Mouse (Mus musculus): ENCODE results near the gene Pafah1b3. TPM values are rescaled to one million over a fixed set of nuclear protein-coding genes. Genes with fewer than 3 reads are reported as not detected.
A peak's percentile ranks its signal among the peaks of the same experiment; 100 is the strongest.

Pafah1b3 gene
- polyA plus RNA-seq, 1 experiment = 46.2 TPM

GRCm38 (mm10) chr7:25317446-25317999 lies 19.7 kb upstream of the Pafah1b3 start:
- TF ChIP-seq CTCF (IDR thresholded peaks at IDR 0.05; ENCODE audit: borderline replicate concordance, insufficient read depth, low read length) (no peak), POLR2A (IDR thresholded peaks at IDR 0.05; ENCODE audit: low read depth, low read length) (no peak; the same call in 1 of the 2 replicates)
- H3K27ac ChIP-seq (ENCODE audit: insufficient read depth, low read length) = peak overlapping the region; percentile 39
- no peaks in the 10 kb centered on the region; the same call in 1 of the 2 replicates for H3K4me1 ChIP-seq (ENCODE audit: control insufficient read depth, insufficient read depth, low read length)
- H3K4me3 ChIP-seq (ENCODE audit: insufficient read depth, low read length) = peak overlapping the region; percentile 72

DNA sequence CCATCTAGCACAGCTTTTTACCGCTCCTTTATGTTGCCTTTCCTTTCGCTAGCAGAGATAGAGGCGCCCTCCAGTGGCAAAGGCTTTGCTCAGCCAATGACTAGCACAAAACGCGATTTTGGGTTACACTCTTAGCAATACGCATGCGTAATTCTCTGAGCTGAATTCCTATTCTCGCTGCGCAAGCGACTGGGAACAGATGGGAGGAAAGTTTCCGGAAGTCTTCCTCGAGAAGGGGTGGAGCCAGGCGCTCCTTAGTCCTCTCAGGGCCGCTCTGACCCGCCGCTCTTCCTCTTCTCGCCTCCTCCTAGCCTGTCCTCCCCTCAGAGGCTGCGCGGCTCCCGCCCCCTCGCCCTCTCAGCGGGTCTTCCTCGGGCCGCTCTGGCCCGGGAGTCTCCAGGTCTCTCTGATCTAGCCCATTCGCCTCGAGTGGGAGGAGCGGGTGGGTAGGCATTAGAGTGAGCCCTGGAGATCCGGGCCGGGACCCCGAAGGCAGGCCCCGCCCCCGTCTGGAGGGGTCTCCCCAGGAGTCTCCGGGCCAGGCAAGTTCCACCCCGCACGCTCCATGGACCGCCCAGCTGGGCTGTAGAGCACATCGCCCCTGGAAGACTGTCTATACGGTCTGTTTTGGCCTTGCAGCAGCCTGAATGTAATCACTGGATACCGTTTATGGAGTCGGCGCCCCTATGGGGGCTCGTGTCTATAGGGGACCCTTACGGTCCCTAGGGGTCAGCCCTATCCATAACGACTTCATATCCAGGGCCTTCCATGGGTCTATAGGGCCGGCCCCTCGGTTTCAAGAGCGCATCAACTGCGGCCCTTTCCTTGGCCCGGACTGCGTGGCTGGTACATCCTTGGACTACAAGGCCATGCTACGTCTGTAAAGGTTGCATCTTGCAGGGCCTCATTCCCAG lies 19.0 kb upstream of the Pafah1b3 start, which contains the start of gene Megf8:
TSS of gene Megf8 (plus strand) at position 633 of the 914 bp plus-strand sequence.
- peak; percentile 70; the same call in 1 of the 2 replicates for TF ChIP-seq CTCF (IDR thresholded peaks at IDR 0.05; ENCODE audit: borderline replicate concordance, insufficient read depth, low read length)
- TF ChIP-seq POLR2A (IDR thresholded peaks at IDR 0.05; ENCODE audit: low read depth, low read length) = peak; percentile 66
- Histone ChIP-seq H3K27ac (ENCODE audit: insufficient read depth, low read length) (peak within 1 kb of the TSS; percentile 39), H3K4me1 (ENCODE audit: control insufficient read depth, insufficient read depth, low read length) (no peaks in the 10 kb centered on the region; the same call in 1 of the 2 replicates), H3K4me3 (ENCODE audit: insufficient read depth, low read length) (peak within 1 kb of the TSS; percentile 72)

- Histone ChIP-seq H3K4me3 (ENCODE audit: insufficient read depth, low read length) (peak overlapping the region; percentile 25), H3K27ac (ENCODE audit: insufficient read depth, low read length) (no peak overlapping the region), H3K4me1 (ENCODE audit: control insufficient read depth, insufficient read depth, low read length) (no peaks in the 10 kb centered on the region)
- TF ChIP-seq POLR2A (IDR thresholded peaks at IDR 0.05; ENCODE audit: low read depth, low read length) = no peak
- TF ChIP-seq CTCF (IDR thresholded peaks at IDR 0.05; ENCODE audit: borderline replicate concordance, insufficient read depth, low read length) = no peak
These were observed 17.7 kb upstream of the Pafah1b3 start for GRCm38 (mm10) chr7:25315306-25316041.

- H3K27ac ChIP-seq (ENCODE audit: insufficient read depth, low read length) = no peak overlapping the region
- no peaks in the 10 kb centered on the region for H3K4me1 ChIP-seq (ENCODE audit: control insufficient read depth, insufficient read depth, low read length)
- TF ChIP-seq CTCF (IDR thresholded peaks at IDR 0.05; ENCODE audit: borderline replicate concordance, insufficient read depth, low read length) (no peak), POLR2A (IDR thresholded peaks at IDR 0.05; ENCODE audit: low read depth, low read length) (no peak)
- H3K4me3 ChIP-seq (ENCODE audit: insufficient read depth, low read length) = peak overlapping the region; percentile 25; the same call in 1 of the 2 replicates
These were observed 17.0 kb upstream of the Pafah1b3 start for GRCm38 (mm10) chr7:25314606-25315305.

- Histone ChIP-seq H3K4me1 (ENCODE audit: control insufficient read depth, insufficient read depth, low read length) (no peaks in the 10 kb centered on the region), H3K4me3 (ENCODE audit: insufficient read depth, low read length) (no peak overlapping the region), H3K27ac (ENCODE audit: insufficient read depth, low read length) (no peak overlapping the region)
- no peak for TF ChIP-seq POLR2A (IDR thresholded peaks at IDR 0.05; ENCODE audit: low read depth, low read length)
- no peak for TF ChIP-seq CTCF (IDR thresholded peaks at IDR 0.05; ENCODE audit: borderline replicate concordance, insufficient read depth, low read length)
These were observed 15.5 kb upstream of the Pafah1b3 start for GRCm38 (mm10) chr7:25313325-25313724.

DNA sequence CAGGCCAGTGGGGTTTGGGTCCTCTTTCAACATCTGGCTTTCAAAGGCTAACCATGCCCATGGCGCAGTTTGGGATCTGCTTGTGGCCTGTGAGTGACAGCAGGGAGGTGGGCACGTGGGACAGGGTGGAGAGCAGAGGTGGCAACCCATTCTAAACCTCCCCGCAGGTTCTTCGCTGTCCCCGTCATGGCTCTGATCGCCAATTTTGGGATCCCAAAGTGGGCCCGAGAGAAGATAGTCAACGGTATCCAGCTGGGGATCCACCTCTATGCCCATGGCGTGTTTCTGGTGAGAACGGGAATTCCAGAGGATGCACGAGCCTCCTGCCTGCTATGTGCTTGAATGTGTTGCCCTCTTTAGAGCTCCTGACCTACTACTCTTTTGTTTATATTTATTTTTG lies 13.4 kb upstream of the Pafah1b3 start:
- Histone ChIP-seq H3K27ac (ENCODE audit: insufficient read depth, low read length) (no peak overlapping the region), H3K4me1 (ENCODE audit: control insufficient read depth, insufficient read depth, low read length) (no peaks in the 10 kb centered on the region), H3K4me3 (ENCODE audit: insufficient read depth, low read length) (no peak overlapping the region)
- no peak for TF ChIP-seq POLR2A (IDR thresholded peaks at IDR 0.05; ENCODE audit: low read depth, low read length)
- no peak for TF ChIP-seq CTCF (IDR thresholded peaks at IDR 0.05; ENCODE audit: borderline replicate concordance, insufficient read depth, low read length)

GRCm38 (mm10) chr7:25309425-25309824 lies 11.6 kb upstream of the Pafah1b3 start:
- no peaks in the 10 kb centered on the region; the same call in 1 of the 2 replicates for H3K4me1 ChIP-seq (ENCODE audit: control insufficient read depth, insufficient read depth, low read length)
- no peak overlapping the region for H3K27ac ChIP-seq (ENCODE audit: insufficient read depth, low read length)
- TF ChIP-seq POLR2A (IDR thresholded peaks at IDR 0.05; ENCODE audit: low read depth, low read length) (no peak), CTCF (IDR thresholded peaks at IDR 0.05; ENCODE audit: borderline replicate concordance, insufficient read depth, low read length) (no peak)
- H3K4me3 ChIP-seq (ENCODE audit: insufficient read depth, low read length) = no peak overlapping the region

- TF ChIP-seq POLR2A (IDR thresholded peaks at IDR 0.05; ENCODE audit: low read depth, low read length) (no peak), CTCF (IDR thresholded peaks at IDR 0.05; ENCODE audit: borderline replicate concordance, insufficient read depth, low read length) (no peak)
- no peaks in the 10 kb centered on the region; the same call in 1 of the 2 replicates for H3K4me1 ChIP-seq (ENCODE audit: control insufficient read depth, insufficient read depth, low read length)
- H3K4me3 ChIP-seq (ENCODE audit: insufficient read depth, low read length) = no peak overlapping the region
- H3K27ac ChIP-seq (ENCODE audit: insufficient read depth, low read length) = no peak overlapping the region
These were observed 11.0 kb upstream of the Pafah1b3 start for GRCm38 (mm10) chr7:25308702-25309318.

Data from embryonic fibroblast, embryonic 13.5 days (primary cell).